Mouse (Mus musculus): Measurements from ENCODE around the gene Fam172a. TPM values are rescaled to one million over a fixed set of nuclear protein-coding genes. Genes with fewer than 3 reads are reported as not detected.

The Fam172a gene
- total and polyA plus RNA-seq, 2 experiments = 2.9 to 9.6 TPM

GRCm38 (mm10) chr13:78183986-78184385 lies 482.2 kb downstream of the Fam172a start:
- TF ChIP-seq POLR2A (IDR thresholded peaks at IDR 0.05; ENCODE audit: extremely low read depth, insufficient read depth, low read length) = no peak
- TF ChIP-seq CTCF (IDR thresholded peaks at IDR 0.05; ENCODE audit: low read depth, low read length) = no peak
- no peaks in the 10 kb centered on the region for H3K4me1 ChIP-seq (ENCODE audit: control insufficient read depth, insufficient read depth, low read length)
- H3K9ac ChIP-seq (ENCODE audit: low read depth, low read length) = no peak overlapping the region
- no peaks in the 10 kb centered on the region for H3K36me3 ChIP-seq (ENCODE audit: control insufficient read depth, insufficient read depth, low read length)
- WGBS = 22% methylated on average over 5 of the region's 5 CpGs
- H3K4me3 ChIP-seq (ENCODE audit: insufficient read depth, low read depth, low read length) = no peak overlapping the region
- H3K27ac ChIP-seq (replicated peaks; ENCODE audit: insufficient read depth, low read depth, low read length) = no peak overlapping the region
- H3K27me3 ChIP-seq (ENCODE audit: control insufficient read depth, insufficient read depth, low read length) = peaks cover 22% of the 10 kb centered on the region
- no peak for DNase-seq (ENCODE audit: extremely low read depth, low read depth, low spot score)
- H3K79me2 ChIP-seq (ENCODE audit: control insufficient read depth, insufficient read depth, low read length) = no peaks in the 10 kb centered on the region

- 19% methylated on average over 14 of the region's 14 CpGs for WGBS
- no peaks in the 10 kb centered on the region for H3K4me1 ChIP-seq (ENCODE audit: control insufficient read depth, insufficient read depth, low read length)
- peaks cover 18% of the 10 kb centered on the region; the same call in 1 of the 2 replicates for H3K27me3 ChIP-seq (ENCODE audit: control insufficient read depth, insufficient read depth, low read length)
These were observed 483.1 kb downstream of the Fam172a start for GRCm38 (mm10) chr13:78184786-78185466.

GRCm38 (mm10) chr13:78186340-78186946 lies 484.6 kb downstream of the Fam172a start:
- Histone ChIP-seq H3K36me3 (ENCODE audit: control insufficient read depth, insufficient read depth, low read length) (no peaks in the 10 kb centered on the region), H3K4me3 (ENCODE audit: insufficient read depth, low read depth, low read length) (no peak overlapping the region), H3K9ac (ENCODE audit: low read depth, low read length) (no peak overlapping the region), H3K4me1 (ENCODE audit: control insufficient read depth, insufficient read depth, low read length) (no peaks in the 10 kb centered on the region), H3K79me2 (ENCODE audit: control insufficient read depth, insufficient read depth, low read length) (no peaks in the 10 kb centered on the region), H3K27ac (replicated peaks; ENCODE audit: insufficient read depth, low read depth, low read length) (no peak overlapping the region), H3K27me3 (ENCODE audit: control insufficient read depth, insufficient read depth, low read length) (peaks cover 18% of the 10 kb centered on the region; the same call in 1 of the 2 replicates)
- 28% methylated on average over 12 of the region's 12 CpGs for WGBS
- TF ChIP-seq CTCF (IDR thresholded peaks at IDR 0.05; ENCODE audit: low read depth, low read length) (peak; percentile 83), POLR2A (IDR thresholded peaks at IDR 0.05; ENCODE audit: extremely low read depth, insufficient read depth, low read length) (no peak)
- peak; percentile 21 for DNase-seq (ENCODE audit: extremely low read depth, low read depth, low spot score)

More at GRCm38 (mm10) chr13:78184786-78185466, 483.1 kb downstream of the Fam172a start:
- Histone ChIP-seq H3K9ac (ENCODE audit: low read depth, low read length) (no peak overlapping the region), H3K27ac (replicated peaks; ENCODE audit: insufficient read depth, low read depth, low read length) (no peak overlapping the region), H3K36me3 (ENCODE audit: control insufficient read depth, insufficient read depth, low read length) (no peaks in the 10 kb centered on the region), H3K79me2 (ENCODE audit: control insufficient read depth, insufficient read depth, low read length) (no peaks in the 10 kb centered on the region), H3K4me3 (ENCODE audit: insufficient read depth, low read depth, low read length) (no peak overlapping the region)
- no peak for TF ChIP-seq POLR2A (IDR thresholded peaks at IDR 0.05; ENCODE audit: extremely low read depth, insufficient read depth, low read length)
- no peak for TF ChIP-seq CTCF (IDR thresholded peaks at IDR 0.05; ENCODE audit: low read depth, low read length)
- DNase-seq (ENCODE audit: extremely low read depth, low read depth, low spot score) = no peak

GRCm38 (mm10) chr13:78187833-78188232 lies 486.0 kb downstream of the Fam172a start:
- TF ChIP-seq CTCF (IDR thresholded peaks at IDR 0.05; ENCODE audit: low read depth, low read length) = no peak
- Histone ChIP-seq H3K27ac (replicated peaks; ENCODE audit: insufficient read depth, low read depth, low read length) (no peak overlapping the region), H3K79me2 (ENCODE audit: control insufficient read depth, insufficient read depth, low read length) (no peaks in the 10 kb centered on the region), H3K4me3 (ENCODE audit: insufficient read depth, low read depth, low read length) (no peak overlapping the region), H3K27me3 (ENCODE audit: control insufficient read depth, insufficient read depth, low read length) (peaks cover 9% of the 10 kb centered on the region; the same call in 1 of the 2 replicates), H3K4me1 (ENCODE audit: control insufficient read depth, insufficient read depth, low read length) (no peaks in the 10 kb centered on the region), H3K36me3 (ENCODE audit: control insufficient read depth, insufficient read depth, low read length) (no peaks in the 10 kb centered on the region), H3K9ac (ENCODE audit: low read depth, low read length) (no peak overlapping the region)
- 38% methylated on average over 5 of the region's 5 CpGs for WGBS
- DNase-seq (ENCODE audit: extremely low read depth, low read depth, low spot score) = no peak

- Histone ChIP-seq H3K9ac (ENCODE audit: low read depth, low read length) (no peak overlapping the region), H3K79me2 (ENCODE audit: control insufficient read depth, insufficient read depth, low read length) (no peaks in the 10 kb centered on the region), H3K27ac (replicated peaks; ENCODE audit: insufficient read depth, low read depth, low read length) (no peak overlapping the region), H3K4me3 (ENCODE audit: insufficient read depth, low read depth, low read length) (no peak overlapping the region), H3K36me3 (ENCODE audit: control insufficient read depth, insufficient read depth, low read length) (no peaks in the 10 kb centered on the region), H3K4me1 (ENCODE audit: control insufficient read depth, insufficient read depth, low read length) (no peaks in the 10 kb centered on the region; the same call in 1 of the 2 replicates), H3K27me3 (ENCODE audit: control insufficient read depth, insufficient read depth, low read length) (peaks cover 7% of the 10 kb centered on the region)
- no peak for TF ChIP-seq POLR2A (IDR thresholded peaks at IDR 0.05; ENCODE audit: extremely low read depth, insufficient read depth, low read length)
- no peak for TF ChIP-seq CTCF (IDR thresholded peaks at IDR 0.05; ENCODE audit: low read depth, low read length)
- WGBS = 27% methylated on average over 10 of the region's 10 CpGs
- DNase-seq (ENCODE audit: extremely low read depth, low read depth, low spot score) = no peak
These were observed 487.8 kb downstream of the Fam172a start for GRCm38 (mm10) chr13:78189586-78189985.

- WGBS = 43% methylated on average over 4 of the region's 4 CpGs
- no peak for DNase-seq (ENCODE audit: extremely low read depth, low read depth, low spot score)
- H3K9ac ChIP-seq (ENCODE audit: low read depth, low read length) = no peak overlapping the region
- no peak overlapping the region for H3K27ac ChIP-seq (replicated peaks; ENCODE audit: insufficient read depth, low read depth, low read length)
- H3K4me3 ChIP-seq (ENCODE audit: insufficient read depth, low read depth, low read length) = no peak overlapping the region
- H3K36me3 ChIP-seq (ENCODE audit: control insufficient read depth, insufficient read depth, low read length) = no peaks in the 10 kb centered on the region
- TF ChIP-seq CTCF (IDR thresholded peaks at IDR 0.05; ENCODE audit: low read depth, low read length) (no peak), POLR2A (IDR thresholded peaks at IDR 0.05; ENCODE audit: extremely low read depth, insufficient read depth, low read length) (no peak)
- H3K27me3 ChIP-seq (ENCODE audit: control insufficient read depth, insufficient read depth, low read length) = peaks cover 16% of the 10 kb centered on the region
- H3K4me1 ChIP-seq (ENCODE audit: control insufficient read depth, insufficient read depth, low read length) = no peaks in the 10 kb centered on the region; the same call in 1 of the 2 replicates
- 0 out of 2 replicates have a peak, but pooled peaks cover 3% of the 10 kb centered on the region for H3K79me2 ChIP-seq (ENCODE audit: control insufficient read depth, insufficient read depth, low read length)
These were observed 491.4 kb downstream of the Fam172a start for GRCm38 (mm10) chr13:78193211-78193610.

Measured in liver, adult 2 months (tissue).